Mouse (Mus musculus) layer of hippocampus, postnatal 10 days (tissue): ENCODE results near the gene Qtrt1. TPM values are rescaled to one million over a fixed set of nuclear protein-coding genes. Genes with fewer than 3 reads are reported as not detected.

ENCODE experiments used
- total RNA-seq, 2 experiments: library from RNA; stranded (reverse); gene quantifications; 2 replicates each; pipeline ENCODE4 v1.2.3; 2021

Qtrt1 gene
- total RNA-seq, 2 experiments from 2014 or later, result 34.2 to 42.0 TPM

Other genes starting within 250 kb of the Qtrt1 start
- gene Pde4a, start 246.1 kb upstream of the Qtrt1 start, total RNA-seq, result 10 to 100 TPM; 58.9 to 59.5 TPM
- gene Keap1, start 172.5 kb upstream of the Qtrt1 start, total RNA-seq, result 10 to 100 TPM; 51.7 to 56.5 TPM
- gene S1pr5, start 163.4 kb upstream of the Qtrt1 start, total RNA-seq, result 1 to 10 TPM; 2.4 to 3.0 TPM
- gene Atg4d, start 146.5 kb upstream of the Qtrt1 start, total RNA-seq, result 10 to 100 TPM; 28.8 to 29.4 TPM
- 10 to 100 TPM; 37.7 to 39.2 TPM for gene Kri1, start 123.9 kb upstream of the Qtrt1 start, total RNA-seq
- gene Cdkn2d, start 120.4 kb upstream of the Qtrt1 start, total RNA-seq, result 10 to 100 TPM; 66.7 to 69.5 TPM
- gene Ap1m2, start 99.5 kb upstream of the Qtrt1 start, total RNA-seq, result 1 to 10 TPM in 1 of 2 experiments, under 1 TPM in 1; 0.45 to 1.3 TPM
- 10 to 100 TPM; 62.2 to 63.6 TPM for gene Slc44a2, start 91.1 kb upstream of the Qtrt1 start, total RNA-seq
- gene Ilf3, start 44.0 kb upstream of the Qtrt1 start, total RNA-seq, result 10 to 100 TPM; 92.4 to 96.7 TPM
- 10 to 100 TPM; 65.2 to 67.7 TPM for gene Dnm2, start 13.1 kb downstream of the Qtrt1 start, total RNA-seq
- 10 to 100 TPM; 17.7 to 21.2 TPM for gene Tmed1, start 98.4 kb downstream of the Qtrt1 start, total RNA-seq
- under 1 TPM; 0.30 to 0.67 TPM for gene AB124611, start 114.3 kb downstream of the Qtrt1 start, total RNA-seq
- 10 to 100 TPM; 75.7 to 84.3 TPM for gene Carm1, start 135.1 kb downstream of the Qtrt1 start, total RNA-seq
- 10 to 100 TPM; 53.7 to 54.6 TPM for gene Timm29, start 180.9 kb downstream of the Qtrt1 start, total RNA-seq
- 10 to 100 TPM; 11.3 to 12.3 TPM for gene Yipf2, start 181.0 kb downstream of the Qtrt1 start, total RNA-seq
- 100 to 1,000 TPM; 122 to 123 TPM for gene Smarca4, start 204.3 kb downstream of the Qtrt1 start, total RNA-seq